Mouse (Mus musculus): ENCODE data around the gene Nr3c2. TPM values are rescaled to one million over a fixed set of nuclear protein-coding genes. Genes with fewer than 3 reads are reported as not detected.

Nr3c2 gene
- polyA plus RNA-seq, 1 experiment from 2014 or later = 1.6 TPM

GRCm38 (mm10) chr8:77023837-77024710 lies 124.8 kb downstream of the Nr3c2 start:
- Histone ChIP-seq H3K36me3 (no peaks in the 10 kb centered on the region), H3K4me3 (no peak overlapping the region), H3K27me3 (replicated peaks) (no peaks in the 10 kb centered on the region), H3K27ac (ENCODE audit: poor library complexity, severe bottlenecking) (no peak overlapping the region), H3K4me1 (replicated peaks) (peaks cover 7% of the 10 kb centered on the region), H3K4me2 (no peak overlapping the region), H3K9me3 (replicated peaks) (0 out of 2 replicates have a peak, but pooled peaks cover 3% of the 10 kb centered on the region), H3K9ac (no peak overlapping the region)
- WGBS = 61% methylated on average over 13 of the region's 13 CpGs
- no peak for ATAC-seq (ENCODE audit: insufficient number of reproducible peaks, low FRiP score)

- Histone ChIP-seq H3K27ac (ENCODE audit: poor library complexity, severe bottlenecking) (no peak overlapping the region), H3K4me3 (no peak overlapping the region), H3K27me3 (replicated peaks) (no peaks in the 10 kb centered on the region), H3K9ac (no peak overlapping the region), H3K9me3 (replicated peaks) (0 out of 2 replicates have a peak, but pooled peaks cover 3% of the 10 kb centered on the region), H3K36me3 (no peaks in the 10 kb centered on the region), H3K4me1 (replicated peaks) (no peaks in the 10 kb centered on the region), H3K4me2 (no peak overlapping the region)
- no peak; the same call in 1 of the 2 replicates for ATAC-seq (ENCODE audit: insufficient number of reproducible peaks, low FRiP score)
- WGBS = 84% methylated on average over 3 of the region's 3 CpGs
Observed at GRCm38 (mm10) chr8:77031213-77031612, 132.0 kb downstream of the Nr3c2 start.

DNA sequence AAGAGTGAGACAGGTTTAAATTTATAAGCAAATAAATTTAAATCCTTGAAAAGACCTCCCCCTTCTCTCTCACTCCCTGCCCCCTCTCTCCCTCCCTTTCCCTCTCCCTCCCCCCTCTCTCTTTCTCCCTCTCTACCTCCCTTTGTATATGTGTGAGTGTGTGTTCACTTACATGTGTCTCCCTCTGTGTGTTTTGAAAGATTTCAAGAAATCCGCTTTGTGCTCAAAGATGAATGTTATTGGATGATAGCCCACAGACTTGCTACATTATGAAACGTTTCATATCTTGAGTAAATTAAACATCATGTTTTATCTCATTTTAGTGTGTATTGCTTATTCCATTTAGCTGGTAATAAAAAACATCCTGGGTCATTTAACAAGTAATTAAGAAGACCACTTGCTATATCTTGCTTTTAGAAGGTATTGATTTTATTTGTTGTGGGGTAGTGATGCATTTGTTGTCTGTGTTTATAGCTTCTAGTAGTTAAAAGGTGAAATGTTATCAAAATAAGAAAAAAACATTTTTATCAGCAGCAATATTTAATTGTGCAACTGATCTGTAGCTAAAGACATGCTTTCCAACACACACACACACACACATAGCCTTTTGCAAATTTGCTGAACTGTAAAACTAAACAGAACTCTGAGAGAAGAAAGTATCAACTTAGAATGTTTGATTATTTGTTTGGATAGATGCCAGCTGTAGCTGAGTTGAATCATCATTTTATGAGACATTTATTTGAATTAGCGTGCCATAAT lies 134.6 kb downstream of the Nr3c2 start:
- no peak for ATAC-seq (ENCODE audit: insufficient number of reproducible peaks, low FRiP score)
- Histone ChIP-seq H3K9ac (no peak overlapping the region), H3K36me3 (no peaks in the 10 kb centered on the region), H3K4me1 (replicated peaks) (no peaks in the 10 kb centered on the region), H3K9me3 (replicated peaks) (no peaks in the 10 kb centered on the region), H3K27ac (ENCODE audit: poor library complexity, severe bottlenecking) (no peak overlapping the region), H3K27me3 (replicated peaks) (no peaks in the 10 kb centered on the region), H3K4me3 (no peak overlapping the region), H3K4me2 (no peak overlapping the region)
- 71% methylated on average over 3 of the region's 3 CpGs for WGBS

- no peak overlapping the region for H3K4me3 ChIP-seq
- no peak for ATAC-seq (ENCODE audit: insufficient number of reproducible peaks, low FRiP score)
- H3K4me1 ChIP-seq (replicated peaks) = no peaks in the 10 kb centered on the region
- H3K27ac ChIP-seq (ENCODE audit: poor library complexity, severe bottlenecking) = no peak overlapping the region
- H3K9ac ChIP-seq = no peak overlapping the region
- no peaks in the 10 kb centered on the region for H3K9me3 ChIP-seq (replicated peaks)
- H3K27me3 ChIP-seq (replicated peaks) = no peaks in the 10 kb centered on the region
- WGBS = 88% methylated on average over 7 of the region's 7 CpGs
- H3K36me3 ChIP-seq = no peaks in the 10 kb centered on the region
- H3K4me2 ChIP-seq = no peak overlapping the region
Observed at GRCm38 (mm10) chr8:77034465-77034829, 135.2 kb downstream of the Nr3c2 start.

DNA sequence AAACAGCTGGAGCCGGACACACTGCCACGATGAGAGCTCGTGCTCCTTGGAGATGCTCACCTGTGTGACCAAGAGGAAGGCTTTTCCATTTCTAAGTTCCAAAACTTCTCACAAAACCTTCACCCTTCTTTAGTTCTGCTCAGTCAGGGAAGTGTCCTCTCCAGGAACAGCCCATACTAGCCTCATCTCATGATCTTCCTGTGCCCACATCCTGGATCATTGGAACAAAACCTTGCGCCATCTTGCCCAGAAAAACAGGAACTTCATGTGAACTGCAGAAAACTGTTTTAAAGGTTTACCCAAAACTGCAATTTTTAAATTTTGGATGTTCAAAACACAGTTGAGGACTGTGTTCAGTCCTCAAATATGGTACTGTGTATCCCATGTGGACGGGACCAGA lies 142.0 kb downstream of the Nr3c2 start:
- no peak overlapping the region for H3K9ac ChIP-seq
- no peak overlapping the region for H3K4me3 ChIP-seq
- H3K9me3 ChIP-seq (replicated peaks) = no peaks in the 10 kb centered on the region
- 85% methylated on average over 5 of the region's 5 CpGs for WGBS
- no peak overlapping the region for H3K27ac ChIP-seq (ENCODE audit: poor library complexity, severe bottlenecking)
- 0 out of 2 replicates have a peak, but pooled peaks cover 3% of the 10 kb centered on the region for H3K4me1 ChIP-seq (replicated peaks)
- ATAC-seq (ENCODE audit: insufficient number of reproducible peaks, low FRiP score) = no peak
- no peaks in the 10 kb centered on the region for H3K27me3 ChIP-seq (replicated peaks)
- H3K4me2 ChIP-seq = no peak overlapping the region
- no peaks in the 10 kb centered on the region for H3K36me3 ChIP-seq

DNA sequence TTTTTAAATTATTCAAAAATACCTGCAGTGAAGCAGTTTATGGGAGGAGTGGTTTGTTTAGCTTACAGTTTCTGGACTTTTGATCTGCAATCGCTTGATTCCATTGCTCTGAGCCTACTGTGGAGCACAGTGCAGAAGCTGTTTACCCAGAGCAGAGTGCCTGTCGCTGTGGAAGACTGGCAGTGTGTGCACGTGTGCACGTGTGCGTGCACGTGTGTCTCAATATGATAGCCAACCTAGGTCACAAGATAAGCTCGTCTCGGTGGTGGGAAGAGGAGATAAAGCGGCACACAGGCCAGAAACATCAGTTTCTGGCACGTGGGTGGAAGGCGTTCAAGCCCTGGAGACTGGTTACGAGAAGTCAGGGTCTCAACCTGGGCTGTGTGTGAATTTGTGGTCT lies 145.6 kb downstream of the Nr3c2 start:
- Histone ChIP-seq H3K9ac (no peak overlapping the region), H3K4me2 (0 out of 2 replicates have a peak overlapping the region, but pooled peaks have one; percentile 4), H3K4me3 (no peak overlapping the region), H3K9me3 (replicated peaks) (no peaks in the 10 kb centered on the region), H3K27ac (ENCODE audit: poor library complexity, severe bottlenecking) (no peak overlapping the region), H3K27me3 (replicated peaks) (no peaks in the 10 kb centered on the region), H3K36me3 (no peaks in the 10 kb centered on the region), H3K4me1 (replicated peaks) (0 out of 2 replicates have a peak, but pooled peaks cover 3% of the 10 kb centered on the region)
- peak; percentile 89 for ATAC-seq (ENCODE audit: insufficient number of reproducible peaks, low FRiP score)
- WGBS = 43% methylated on average over 12 of the region's 12 CpGs

DNA sequence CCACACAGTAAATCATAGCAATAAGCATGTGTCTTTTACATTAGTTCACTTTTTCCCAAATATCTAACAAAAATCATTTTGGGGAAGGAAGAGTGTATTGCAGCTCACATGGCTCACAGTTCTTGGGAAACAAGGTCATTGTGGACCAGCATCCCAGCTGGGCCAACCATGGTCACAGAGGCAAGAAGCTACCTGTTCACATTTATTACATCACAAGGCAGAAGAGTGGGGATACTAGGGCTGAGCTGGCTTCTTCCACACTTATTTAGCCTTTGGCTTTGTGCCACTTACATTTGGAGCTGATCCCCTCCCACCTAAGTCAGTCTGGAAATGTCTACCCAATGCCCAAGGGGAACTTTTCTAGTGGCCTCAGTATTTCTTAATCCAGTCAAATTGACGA lies 146.5 kb downstream of the Nr3c2 start:
- no peak for ATAC-seq (ENCODE audit: insufficient number of reproducible peaks, low FRiP score)
- Histone ChIP-seq H3K4me1 (replicated peaks) (0 out of 2 replicates have a peak, but pooled peaks cover 3% of the 10 kb centered on the region), H3K27me3 (replicated peaks) (no peaks in the 10 kb centered on the region), H3K9ac (no peak overlapping the region), H3K4me3 (no peak overlapping the region), H3K4me2 (no peak overlapping the region), H3K27ac (ENCODE audit: poor library complexity, severe bottlenecking) (no peak overlapping the region), H3K9me3 (replicated peaks) (no peaks in the 10 kb centered on the region), H3K36me3 (no peaks in the 10 kb centered on the region)
- 81% methylated on average over 1 of the region's 1 CpGs for WGBS

GRCm38 (mm10) chr8:77046217-77046616 lies 147.0 kb downstream of the Nr3c2 start:
- 0 out of 2 replicates have a peak, but pooled peaks cover 3% of the 10 kb centered on the region for H3K4me1 ChIP-seq (replicated peaks)
- H3K4me2 ChIP-seq = no peak overlapping the region
- no peak overlapping the region for H3K4me3 ChIP-seq
- H3K27ac ChIP-seq (ENCODE audit: poor library complexity, severe bottlenecking) = no peak overlapping the region
- 92% methylated on average over 5 of the region's 5 CpGs for WGBS
- ATAC-seq (ENCODE audit: insufficient number of reproducible peaks, low FRiP score) = no peak
- H3K9ac ChIP-seq = no peak overlapping the region
- H3K36me3 ChIP-seq = no peaks in the 10 kb centered on the region
- no peaks in the 10 kb centered on the region for H3K9me3 ChIP-seq (replicated peaks)
- H3K27me3 ChIP-seq (replicated peaks) = no peaks in the 10 kb centered on the region

- H3K9me3 ChIP-seq (replicated peaks) = no peaks in the 10 kb centered on the region
- H3K4me2 ChIP-seq = no peak overlapping the region
- H3K36me3 ChIP-seq = no peaks in the 10 kb centered on the region
- no peak for ATAC-seq (ENCODE audit: insufficient number of reproducible peaks, low FRiP score)
- H3K9ac ChIP-seq = no peak overlapping the region
- 0 out of 2 replicates have a peak, but pooled peaks cover 3% of the 10 kb centered on the region for H3K4me1 ChIP-seq (replicated peaks)
- 69% methylated on average over 3 of the region's 3 CpGs for WGBS
- no peak overlapping the region for H3K4me3 ChIP-seq
- H3K27me3 ChIP-seq (replicated peaks) = no peaks in the 10 kb centered on the region
- H3K27ac ChIP-seq (ENCODE audit: poor library complexity, severe bottlenecking) = no peak overlapping the region
Observed at GRCm38 (mm10) chr8:77046731-77047130, 147.5 kb downstream of the Nr3c2 start.

DNA sequence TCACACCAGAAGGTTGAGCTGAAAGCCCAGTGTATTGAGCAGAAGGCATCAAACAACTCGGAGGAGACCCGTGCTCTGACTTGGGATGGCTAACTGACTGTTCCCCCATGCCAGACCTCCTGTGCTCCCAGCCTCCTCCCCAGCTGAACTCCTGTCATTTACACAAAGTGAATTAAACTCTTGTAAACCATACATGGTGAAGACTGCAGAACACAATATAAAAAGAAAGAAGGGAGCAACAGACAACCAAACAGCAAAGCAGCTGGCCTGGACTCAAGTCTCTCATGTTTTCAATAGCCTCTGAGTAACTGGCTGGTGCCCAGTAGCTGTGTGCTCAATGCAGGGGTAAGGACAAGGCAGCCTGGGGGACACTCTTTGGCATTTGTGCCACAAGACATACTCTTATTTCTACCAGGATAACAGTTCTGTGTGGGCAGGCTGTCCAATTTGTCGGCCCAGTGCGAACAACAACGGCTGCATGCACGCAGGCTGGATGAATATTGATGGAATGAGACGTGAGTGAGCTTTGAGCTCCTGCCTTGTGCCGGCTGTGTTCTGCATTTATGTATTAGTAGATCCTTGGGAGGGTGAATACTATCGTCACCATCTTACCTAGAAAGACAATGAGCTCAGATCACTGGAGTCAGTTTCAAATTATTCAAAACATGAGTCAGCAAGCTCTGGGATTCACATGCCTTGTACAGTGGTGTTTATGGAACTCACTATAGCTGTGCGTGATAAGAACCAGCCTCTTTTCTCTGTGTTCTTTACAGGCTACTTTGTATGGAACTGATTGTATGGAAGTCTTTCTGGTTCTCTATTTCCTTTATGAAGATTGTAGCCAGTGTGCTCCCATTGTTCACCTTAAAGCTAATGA lies 152.4 kb downstream of the Nr3c2 start:
- Histone ChIP-seq H3K4me2 (no peak overlapping the region), H3K9ac (no peak overlapping the region), H3K9me3 (replicated peaks) (no peaks in the 10 kb centered on the region), H3K4me1 (replicated peaks) (no peaks in the 10 kb centered on the region), H3K4me3 (no peak overlapping the region), H3K27me3 (replicated peaks) (no peaks in the 10 kb centered on the region), H3K36me3 (no peaks in the 10 kb centered on the region), H3K27ac (ENCODE audit: poor library complexity, severe bottlenecking) (no peak overlapping the region)
- no peak for ATAC-seq (ENCODE audit: insufficient number of reproducible peaks, low FRiP score)
- WGBS = 84% methylated on average over 10 of the region's 10 CpGs
